19 mouse cellular contexts compared by ENCODE assay signal in genomic region chr4:33641883-33642282, GRCm38 (mm10).
DNase-seq lines count a peak whose midpoint lies in the region; ATAC-seq and TF ChIP-seq lines count a peak whose summit lies in the region.
"Had no signal": no experiment of that assay in that cellular context is flagged by ENCODE, and none has a peak within 500 bp of the region (broad histone marks: within the 10 kb centered on the region; RNA-seq: fewer than 3 reads in every experiment).

No protein-coding gene starts in this region.

- TF ChIP-seq CTCF in heart, adult 2 months (IDR thresholded peaks at IDR 0.05) = no peak
- no peak for TF ChIP-seq CTCF in hindbrain, postnatal 0 days (IDR thresholded peaks at IDR 0.05; ENCODE audit: low read depth)

- intact Hi-C loops in heart, adult 2 months (cut with DNase I) = no loop called here

- no peak overlapping the region for H3K9ac ChIP-seq in heart, adult 2 months (ENCODE audit: low read depth, low read length)
- H3K9ac ChIP-seq in midbrain, embryonic 15.5 days = no peak overlapping the region
- no peak overlapping the region for H3K9ac ChIP-seq in midbrain, embryonic 16.5 days (ENCODE audit: low read depth, low read length)
- H3K9ac ChIP-seq in hindbrain, embryonic 11.5 days (ENCODE audit: low read depth, low read length) = no peak overlapping the region
- no peak overlapping the region for H3K9ac ChIP-seq in hindbrain, postnatal 0 days (replicated peaks; ENCODE audit: low read length)
- H3K9ac ChIP-seq: embryonic facial prominence, embryonic 13.5 days; liver, postnatal 0 days had no signal

- 0 out of 2 replicates have a peak, but pooled peaks have one; percentile 31 for ATAC-seq in midbrain, embryonic 15.5 days (replicated peaks)
- no peak for ATAC-seq in midbrain, embryonic 16.5 days
- 0 out of 2 replicates have a peak, but pooled peaks have one; percentile 45 for ATAC-seq in hindbrain, embryonic 11.5 days (ENCODE audit: low FRiP score)
- peak; percentile 50 for ATAC-seq in hindbrain, postnatal 0 days
- ATAC-seq: CD4-positive, CD25-positive, alpha-beta regulatory T cell, adult 4 months; inflammation-experienced regulatory T-cells, adult 6 months; liver, postnatal 0 days had no signal

- H3K9me3 ChIP-seq in midbrain, embryonic 15.5 days = no peaks in the 10 kb centered on the region
- no peaks in the 10 kb centered on the region for H3K9me3 ChIP-seq in midbrain, embryonic 16.5 days (replicated peaks; ENCODE audit: control insufficient read depth, low read length, poor library complexity, severe bottlenecking)
- H3K9me3 ChIP-seq in hindbrain, embryonic 11.5 days (ENCODE audit: control insufficient read depth, low read length) = no peaks in the 10 kb centered on the region
- H3K9me3 ChIP-seq in hindbrain, postnatal 0 days (ENCODE audit: low read length) = no peaks in the 10 kb centered on the region
- H3K9me3 ChIP-seq: embryonic facial prominence, embryonic 13.5 days; G1E had no signal

- H3K4me3 ChIP-seq in heart, adult 2 months = no peak overlapping the region
- H3K4me3 ChIP-seq in midbrain, embryonic 15.5 days = no peak overlapping the region
- no peak overlapping the region for H3K4me3 ChIP-seq in midbrain, embryonic 16.5 days (ENCODE audit: low read depth, low read length)
- no peak overlapping the region for H3K4me3 ChIP-seq in hindbrain, embryonic 11.5 days (ENCODE audit: low read depth, low read length)
- H3K4me3 ChIP-seq in hindbrain, postnatal 0 days (ENCODE audit: low read length) = no peak overlapping the region
- H3K4me3 ChIP-seq: embryonic facial prominence, embryonic 13.5 days had no signal

- H3K4me1 ChIP-seq in heart, adult 2 months (ENCODE audit: control insufficient read depth, insufficient read depth, low read length) = no peaks in the 10 kb centered on the region
- H3K4me1 ChIP-seq in midbrain, embryonic 15.5 days = 0 out of 2 replicates have a peak, but pooled peaks cover 8% of the 10 kb centered on the region
- H3K4me1 ChIP-seq in midbrain, embryonic 16.5 days (ENCODE audit: control insufficient read depth, insufficient read depth, low read length) = no peaks in the 10 kb centered on the region
- no peaks in the 10 kb centered on the region for H3K4me1 ChIP-seq in hindbrain, embryonic 11.5 days (replicated peaks; ENCODE audit: control insufficient read depth, insufficient read depth, low read length)
- H3K4me1 ChIP-seq in hindbrain, postnatal 0 days (ENCODE audit: insufficient read depth, low read length) = peaks cover 4% of the 10 kb centered on the region; the same call in 1 of the 2 replicates
- H3K4me1 ChIP-seq: embryonic facial prominence, embryonic 13.5 days had no signal

- 69% methylated on average over 6 of the region's 6 CpGs for WGBS in heart, adult 2 months
- 35% methylated on average over 6 of the region's 6 CpGs for WGBS in midbrain, embryonic 15.5 days
- 42% methylated on average over 6 of the region's 6 CpGs for WGBS in midbrain, embryonic 16.5 days
- 42% methylated on average over 6 of the region's 6 CpGs for WGBS in hindbrain, embryonic 11.5 days
- 26% methylated on average over 6 of the region's 6 CpGs for WGBS in hindbrain, postnatal 0 days

- H3K4me2 ChIP-seq in midbrain, embryonic 15.5 days = no peak overlapping the region
- H3K4me2 ChIP-seq in midbrain, embryonic 16.5 days (ENCODE audit: low read length) = no peak overlapping the region
- no peak overlapping the region for H3K4me2 ChIP-seq in hindbrain, embryonic 11.5 days (replicated peaks; ENCODE audit: low read depth, low read length)
- no peak overlapping the region for H3K4me2 ChIP-seq in hindbrain, postnatal 0 days (ENCODE audit: low read depth, low read length)
- H3K4me2 ChIP-seq: embryonic facial prominence, embryonic 13.5 days had no signal

- no peaks in the 10 kb centered on the region for H3K36me3 ChIP-seq in heart, adult 2 months (ENCODE audit: control insufficient read depth, insufficient read depth, low read length)
- no peaks in the 10 kb centered on the region for H3K36me3 ChIP-seq in midbrain, embryonic 15.5 days (replicated peaks)
- H3K36me3 ChIP-seq in midbrain, embryonic 16.5 days (ENCODE audit: control insufficient read depth, insufficient read depth, low read length) = no peaks in the 10 kb centered on the region
- H3K36me3 ChIP-seq in hindbrain, embryonic 11.5 days (ENCODE audit: control insufficient read depth, insufficient read depth, low read length) = no peaks in the 10 kb centered on the region
- H3K36me3 ChIP-seq in hindbrain, postnatal 0 days (ENCODE audit: insufficient read depth, low read length) = no peaks in the 10 kb centered on the region
- H3K36me3 ChIP-seq: embryonic facial prominence, embryonic 13.5 days; G1E had no signal

- no peak overlapping the region for H3K27ac ChIP-seq in heart, adult 2 months
- H3K27ac ChIP-seq in midbrain, embryonic 15.5 days = no peak overlapping the region
- no peak overlapping the region for H3K27ac ChIP-seq in midbrain, embryonic 16.5 days (ENCODE audit: low read length)
- H3K27ac ChIP-seq in hindbrain, embryonic 11.5 days (ENCODE audit: low read depth, low read length) = no peak overlapping the region
- H3K27ac ChIP-seq in hindbrain, postnatal 0 days = peak overlapping the region; percentile 8; the same call in 1 of the 2 replicates
- H3K27ac ChIP-seq: embryonic facial prominence, embryonic 13.5 days; stomach, postnatal 0 days had no signal

- H3K79me2 ChIP-seq in heart, adult 2 months (replicated peaks; ENCODE audit: control insufficient read depth, insufficient read depth, low read length) = no peaks in the 10 kb centered on the region

- no peaks in the 10 kb centered on the region for H3K27me3 ChIP-seq in heart, adult 2 months (ENCODE audit: control insufficient read depth, insufficient read depth, low read length)
- H3K27me3 ChIP-seq in midbrain, embryonic 15.5 days (replicated peaks) = no peaks in the 10 kb centered on the region
- H3K27me3 ChIP-seq in midbrain, embryonic 16.5 days (ENCODE audit: control insufficient read depth, insufficient read depth, low read depth, low read length) = no peaks in the 10 kb centered on the region
- H3K27me3 ChIP-seq in hindbrain, embryonic 11.5 days (ENCODE audit: control insufficient read depth, insufficient read depth, low read length) = no peaks in the 10 kb centered on the region
- no peaks in the 10 kb centered on the region for H3K27me3 ChIP-seq in hindbrain, postnatal 0 days (ENCODE audit: insufficient read depth, low read length)
- H3K27me3 ChIP-seq: embryonic facial prominence, embryonic 13.5 days had no signal

- TF ChIP-seq POLR2A in heart, adult 2 months (IDR thresholded peaks at IDR 0.05; ENCODE audit: insufficient read depth, low read depth, low read length) = no peak

- DNase-seq in heart, adult 11 months = peak; percentile 82
- DNase-seq in heart, adult 2 months = no peak
- DNase-seq in hindbrain, embryonic 11.5 days (ENCODE audit: low spot score) = no peak
- peak; percentile 37 for DNase-seq in hindbrain, postnatal 0 days (ENCODE audit: low spot score)
- DNase-seq in right cerebral cortex, postnatal 36 days (ENCODE audit: low spot score in 2 of 2) = no peak
- DNase-seq: heart, postnatal 10 days; kidney, adult 8-10 months; liver; liver, postnatal 0 days; lung, postnatal 14 days; right cerebral cortex, postnatal 25 days; thymus, postnatal 14 days had no signal

- no peak for TF ChIP-seq EP300 in heart, adult 2 months (IDR thresholded peaks at IDR 0.05; ENCODE audit: insufficient read depth, low read depth, low read length)

Comparison
In these comparisons a context has a peak if more than half of its experiments do, and no peak if none do; other contexts are left out.
1. DNase-seq: peak in heart, adult 11 months (single experiment) and hindbrain, postnatal 0 days (single experiment); none in heart, adult 2 months (0 of 2), hindbrain, embryonic 11.5 days (single experiment) and right cerebral cortex, postnatal 36 days (0 of 2).